Mouse (Mus musculus) thymus, adult 2 months (tissue): ENCODE measurements at regions not wholly inside any gene's neighbourhood (a gene's known extent, or its start where the extent isn't known, plus 50 kb on each side); places are given as distances from the start of the nearest gene placed in this dataset.

Experiments used
- CTCF ChIP-seq: fragments of 200-500 bp; IDR thresholded peaks from 2 replicates; pipeline ENCODE4 v1.5.1; 2012; ENCODE audit warnings: mild to moderate bottlenecking, control low read depth, low read length, moderate library complexity, borderline replicate concordance; ENCODE audit not compliant: control insufficient read depth, poor library complexity, insufficient read depth; ENCODE audit errors: extremely low read depth
- POLR2A ChIP-seq: fragments of 200-500 bp; IDR thresholded peaks from 2 replicates; pipeline ENCODE4 v1.6.1; 2012; ENCODE audit warnings: mild to moderate bottlenecking, low read length, control low read depth, moderate library complexity; ENCODE audit not compliant: control insufficient read depth, poor library complexity, insufficient read depth; ENCODE audit errors: extremely low read depth

- TF ChIP-seq CTCF (no peak), POLR2A (no peak)
Observed at GRCm38 (mm10) chr10:117520536-117521314, 108.6 kb upstream of the Cpm start.
